Mouse (Mus musculus): Measurements from ENCODE around the gene Ninj2. TPM values are rescaled to one million over a fixed set of nuclear protein-coding genes. Genes with fewer than 3 reads are reported as not detected.

Gene Ninj2
- polyA plus RNA-seq, 2 experiments: 1.7 to 1.9 TPM

- TF ChIP-seq POLR2A (IDR thresholded peaks at IDR 0.05; ENCODE audit: borderline replicate concordance, extremely low read depth, insufficient read depth, insufficient read length): no peak
Measured at GRCm38 (mm10) chr6:120188376-120189235, 95.5 kb downstream of the Ninj2 start.

GRCm38 (mm10) chr6:120189287-120189686 is 96.1 kb downstream of the Ninj2 start:
- H3K9me3 ChIP-seq (ENCODE audit: control insufficient read depth, low read length): no peaks in the 10 kb centered on the region
- DNase-seq (ENCODE audit: low spot score) (no peak), ATAC-seq (ENCODE audit: low FRiP score, low read depth) (no peak)
- WGBS: 92% methylated on average over 5 of the region's 5 CpGs
- H3K27ac ChIP-seq (replicated peaks; ENCODE audit: low read depth, low read length): no peak overlapping the region
- H3K27me3 ChIP-seq (ENCODE audit: control insufficient read depth, insufficient read depth, low read length): no peaks in the 10 kb centered on the region
- no peak overlapping the region for H3K4me2 ChIP-seq (replicated peaks; ENCODE audit: low read depth, low read length, severe bottlenecking)
- H3K36me3 ChIP-seq (ENCODE audit: control insufficient read depth, insufficient read depth, low read length): no peaks in the 10 kb centered on the region
- H3K4me1 ChIP-seq (ENCODE audit: control insufficient read depth, insufficient read depth, low read length): peaks cover 13% of the 10 kb centered on the region
- H3K4me3 ChIP-seq (replicated peaks; ENCODE audit: low read length): no peak overlapping the region
- TF ChIP-seq POLR2A (IDR thresholded peaks at IDR 0.05; ENCODE audit: borderline replicate concordance, extremely low read depth, insufficient read depth, insufficient read length): no peak
- no peak overlapping the region for H3K9ac ChIP-seq (ENCODE audit: low read depth, low read length, severe bottlenecking)

More at GRCm38 (mm10) chr6:120188376-120189235, 95.5 kb downstream of the Ninj2 start:
- DNase-seq (ENCODE audit: low spot score): peak; percentile 32
- peak overlapping the region; percentile 41 for H3K4me2 ChIP-seq (replicated peaks; ENCODE audit: low read depth, low read length, severe bottlenecking)
- 19% methylated on average over 24 of the region's 24 CpGs for WGBS
- peak overlapping the region; percentile 22; the same call in 1 of the 2 replicates for H3K4me3 ChIP-seq (replicated peaks; ENCODE audit: low read length)
- peaks cover 13% of the 10 kb centered on the region for H3K4me1 ChIP-seq (ENCODE audit: control insufficient read depth, insufficient read depth, low read length)
- no peaks in the 10 kb centered on the region for H3K27me3 ChIP-seq (ENCODE audit: control insufficient read depth, insufficient read depth, low read length)
- no peaks in the 10 kb centered on the region for H3K36me3 ChIP-seq (ENCODE audit: control insufficient read depth, insufficient read depth, low read length)
- peak overlapping the region; percentile 36 for H3K9ac ChIP-seq (ENCODE audit: low read depth, low read length, severe bottlenecking)
- 0 out of 2 replicates have a peak overlapping the region, but pooled peaks have one; percentile 1 for H3K27ac ChIP-seq (replicated peaks; ENCODE audit: low read depth, low read length)
- no peaks in the 10 kb centered on the region for H3K9me3 ChIP-seq (ENCODE audit: control insufficient read depth, low read length)
- peak; percentile 45 for ATAC-seq (ENCODE audit: low FRiP score, low read depth)

GRCm38 (mm10) chr6:120190365-120190764 is 97.2 kb downstream of the Ninj2 start:
- Histone ChIP-seq H3K36me3 (ENCODE audit: control insufficient read depth, insufficient read depth, low read length) (no peaks in the 10 kb centered on the region), H3K9me3 (ENCODE audit: control insufficient read depth, low read length) (no peaks in the 10 kb centered on the region), H3K4me3 (replicated peaks; ENCODE audit: low read length) (no peak overlapping the region), H3K4me2 (replicated peaks; ENCODE audit: low read depth, low read length, severe bottlenecking) (no peak overlapping the region), H3K27ac (replicated peaks; ENCODE audit: low read depth, low read length) (no peak overlapping the region), H3K9ac (ENCODE audit: low read depth, low read length, severe bottlenecking) (no peak overlapping the region), H3K27me3 (ENCODE audit: control insufficient read depth, insufficient read depth, low read length) (no peaks in the 10 kb centered on the region), H3K4me1 (ENCODE audit: control insufficient read depth, insufficient read depth, low read length) (peaks cover 13% of the 10 kb centered on the region)
- ATAC-seq (ENCODE audit: low FRiP score, low read depth): no peak
- no peak for DNase-seq (ENCODE audit: low spot score)
- no peak for TF ChIP-seq POLR2A (IDR thresholded peaks at IDR 0.05; ENCODE audit: borderline replicate concordance, extremely low read depth, insufficient read depth, insufficient read length)
- 84% methylated on average over 4 of the region's 4 CpGs for WGBS

GRCm38 (mm10) chr6:120190912-120191311 is 97.8 kb downstream of the Ninj2 start:
- Histone ChIP-seq H3K9me3 (ENCODE audit: control insufficient read depth, low read length) (no peaks in the 10 kb centered on the region), H3K27ac (replicated peaks; ENCODE audit: low read depth, low read length) (no peak overlapping the region), H3K4me3 (replicated peaks; ENCODE audit: low read length) (no peak overlapping the region), H3K4me1 (ENCODE audit: control insufficient read depth, insufficient read depth, low read length) (peaks cover 13% of the 10 kb centered on the region), H3K27me3 (ENCODE audit: control insufficient read depth, insufficient read depth, low read length) (no peaks in the 10 kb centered on the region), H3K36me3 (ENCODE audit: control insufficient read depth, insufficient read depth, low read length) (no peaks in the 10 kb centered on the region), H3K4me2 (replicated peaks; ENCODE audit: low read depth, low read length, severe bottlenecking) (no peak overlapping the region), H3K9ac (ENCODE audit: low read depth, low read length, severe bottlenecking) (no peak overlapping the region)
- ATAC-seq (ENCODE audit: low FRiP score, low read depth) (no peak), DNase-seq (ENCODE audit: low spot score) (no peak)
- WGBS: 41% methylated on average over 4 of the region's 4 CpGs
- no peak for TF ChIP-seq POLR2A (IDR thresholded peaks at IDR 0.05; ENCODE audit: borderline replicate concordance, extremely low read depth, insufficient read depth, insufficient read length)

- H3K36me3 ChIP-seq (ENCODE audit: control insufficient read depth, insufficient read depth, low read length): no peaks in the 10 kb centered on the region
- H3K4me3 ChIP-seq (replicated peaks; ENCODE audit: low read length): no peak overlapping the region
- no peaks in the 10 kb centered on the region for H3K9me3 ChIP-seq (ENCODE audit: control insufficient read depth, low read length)
- no peak overlapping the region for H3K27ac ChIP-seq (replicated peaks; ENCODE audit: low read depth, low read length)
- WGBS: 53% methylated on average over 7 of the region's 7 CpGs
- TF ChIP-seq POLR2A (IDR thresholded peaks at IDR 0.05; ENCODE audit: borderline replicate concordance, extremely low read depth, insufficient read depth, insufficient read length): no peak
- H3K4me1 ChIP-seq (ENCODE audit: control insufficient read depth, insufficient read depth, low read length): peaks cover 13% of the 10 kb centered on the region
- H3K27me3 ChIP-seq (ENCODE audit: control insufficient read depth, insufficient read depth, low read length): no peaks in the 10 kb centered on the region
- ATAC-seq (ENCODE audit: low FRiP score, low read depth) (no peak), DNase-seq (ENCODE audit: low spot score) (no peak)
- H3K9ac ChIP-seq (ENCODE audit: low read depth, low read length, severe bottlenecking): no peak overlapping the region
- no peak overlapping the region for H3K4me2 ChIP-seq (replicated peaks; ENCODE audit: low read depth, low read length, severe bottlenecking)
Measured at GRCm38 (mm10) chr6:120191396-120192170, 98.4 kb downstream of the Ninj2 start.

Measured in limb, embryonic 14.5 days (tissue).